Mouse (Mus musculus) testis, postnatal 14 days (tissue): ENCODE results near the gene Hoxa10.
A peak's percentile ranks its signal among the peaks of the same experiment; 100 is the strongest.

Experiments used
- DNase-seq: peaks from one replicate; pipeline ENCODE4 v3.0.0; 2021; ENCODE audit warnings: low spot score

Hoxa10 gene

GRCm38 (mm10) chr6:52240389-52241000 lies at the start of gene Hoxa10:
TSS of gene Hoxa10 (minus strand) at chr6:52240854.
- DNase-seq, result peak; percentile 78

- DNase-seq, result no peak
Observed at GRCm38 (mm10) chr6:52290186-52290585, 49.5 kb upstream of the Hoxa10 start.

- DNase-seq, result no peak
Observed at GRCm38 (mm10) chr6:52283896-52284295, 43.2 kb upstream of the Hoxa10 start.

DNA sequence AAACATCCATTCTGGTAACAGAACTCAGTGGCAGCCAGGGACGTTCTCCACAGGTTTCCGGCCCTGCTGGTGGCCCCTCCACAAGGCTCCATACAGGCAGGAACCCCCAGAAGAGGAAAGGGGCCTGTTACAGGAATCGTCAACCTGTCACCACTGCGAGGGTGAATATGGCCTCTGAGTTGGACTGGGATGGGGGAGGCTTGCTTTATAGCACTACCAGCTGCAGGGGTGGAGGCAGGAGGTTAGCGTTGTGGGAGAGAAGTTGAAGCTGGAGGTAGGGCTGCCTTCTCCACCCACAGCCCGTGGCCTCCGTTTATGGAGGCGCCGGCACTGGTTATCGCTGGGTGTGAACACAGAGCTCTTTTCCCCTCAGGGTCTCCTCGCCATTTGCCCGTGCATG lies 40.4 kb upstream of the Hoxa10 start:
- no peak for DNase-seq

DNA sequence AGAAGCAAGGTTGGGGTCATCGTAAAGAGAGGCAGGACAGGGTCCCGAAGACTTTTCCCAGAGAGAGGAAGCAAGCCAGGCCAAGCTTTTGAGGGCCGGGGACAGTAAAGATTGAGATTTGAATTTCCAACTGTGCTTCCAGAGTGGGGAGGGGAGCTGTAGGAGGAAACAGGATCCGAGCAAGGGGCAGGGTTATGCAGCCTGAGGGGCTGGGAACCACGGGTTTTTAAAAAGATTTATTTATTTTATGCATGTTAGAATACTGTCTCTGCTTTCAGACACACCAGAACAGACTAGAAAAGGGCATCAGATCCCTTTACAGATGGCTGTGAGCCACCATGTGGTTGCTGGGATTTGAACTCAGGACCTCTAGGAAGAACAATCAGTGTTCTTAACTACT lies 36.3 kb upstream of the Hoxa10 start:
- DNase-seq, result no peak

DNA sequence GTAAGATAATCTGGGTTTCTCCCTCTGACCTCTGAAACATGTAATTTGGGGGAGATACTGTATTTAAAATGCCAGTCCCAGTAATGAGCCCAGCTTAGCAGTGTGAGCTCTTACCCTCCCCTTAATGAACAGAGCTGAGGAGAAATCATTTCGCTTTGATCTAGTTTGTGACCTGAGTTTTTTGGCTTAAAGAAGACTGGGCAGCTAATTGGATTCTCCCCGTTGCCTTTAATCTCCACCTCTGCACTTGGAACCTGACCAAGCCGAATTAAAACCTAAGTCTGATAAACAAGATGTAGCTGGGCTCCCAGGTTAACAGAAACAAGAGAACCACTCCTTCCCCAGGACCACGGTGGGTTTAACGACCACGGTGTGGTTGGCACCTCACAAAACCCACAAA lies 35.7 kb upstream of the Hoxa10 start:
- no peak for DNase-seq

GRCm38 (mm10) chr6:52275563-52276280 lies 35.1 kb upstream of the Hoxa10 start:
- no peak for DNase-seq

DNA sequence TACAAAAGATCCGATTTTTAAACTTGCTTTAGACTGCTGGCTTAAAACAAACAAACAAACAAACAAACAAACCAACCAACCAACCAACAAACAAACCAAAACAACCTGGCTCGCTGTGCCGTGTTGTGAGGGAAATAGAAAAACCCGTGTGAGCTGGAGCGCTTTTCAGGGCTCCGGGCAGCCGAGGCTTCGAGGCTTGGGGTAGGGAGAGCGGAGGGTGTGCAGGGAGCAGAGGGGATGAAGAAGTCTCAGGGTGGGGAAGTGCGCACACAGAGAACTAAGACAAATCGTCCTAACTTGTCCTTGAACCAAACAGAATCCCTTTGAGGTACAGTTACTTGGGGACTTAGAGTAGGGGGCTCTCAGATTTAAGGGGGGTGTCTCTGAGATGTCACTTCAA lies 33.9 kb upstream of the Hoxa10 start:
- DNase-seq, result no peak

DNA sequence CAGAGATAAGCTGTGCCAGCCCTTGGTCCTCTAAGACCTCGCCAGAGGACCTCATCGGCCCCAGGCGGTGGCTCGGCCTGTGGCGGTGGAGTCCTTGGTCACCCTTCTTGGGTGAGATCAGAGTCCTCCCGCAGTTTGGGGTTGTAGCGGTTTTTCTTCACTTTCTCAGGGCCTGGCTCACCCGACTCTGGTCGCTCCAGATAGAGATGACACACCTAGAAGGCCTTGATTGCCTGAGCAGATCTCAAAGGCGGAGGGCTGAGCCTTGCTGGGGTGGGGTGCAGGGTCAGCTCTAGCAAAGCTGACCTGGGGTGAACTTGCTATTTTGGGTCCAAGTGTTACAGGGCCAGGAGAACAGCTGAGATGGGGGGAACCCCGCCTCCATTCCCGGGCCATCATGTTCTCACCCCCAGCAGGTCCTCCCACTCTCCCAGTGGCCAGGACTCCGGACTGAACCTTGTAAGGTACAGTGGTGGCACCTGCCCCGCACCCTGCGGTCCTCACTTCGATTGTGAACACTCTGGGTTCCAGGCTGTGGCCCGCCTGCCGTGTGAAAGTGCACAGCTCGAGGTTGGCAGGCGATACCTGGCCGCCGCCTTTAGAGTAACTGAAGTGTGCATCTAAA lies 33.1 kb upstream of the Hoxa10 start:
- DNase-seq, result no peak

- no peak for DNase-seq
Observed at GRCm38 (mm10) chr6:52272766-52273655, 32.4 kb upstream of the Hoxa10 start.

DNA sequence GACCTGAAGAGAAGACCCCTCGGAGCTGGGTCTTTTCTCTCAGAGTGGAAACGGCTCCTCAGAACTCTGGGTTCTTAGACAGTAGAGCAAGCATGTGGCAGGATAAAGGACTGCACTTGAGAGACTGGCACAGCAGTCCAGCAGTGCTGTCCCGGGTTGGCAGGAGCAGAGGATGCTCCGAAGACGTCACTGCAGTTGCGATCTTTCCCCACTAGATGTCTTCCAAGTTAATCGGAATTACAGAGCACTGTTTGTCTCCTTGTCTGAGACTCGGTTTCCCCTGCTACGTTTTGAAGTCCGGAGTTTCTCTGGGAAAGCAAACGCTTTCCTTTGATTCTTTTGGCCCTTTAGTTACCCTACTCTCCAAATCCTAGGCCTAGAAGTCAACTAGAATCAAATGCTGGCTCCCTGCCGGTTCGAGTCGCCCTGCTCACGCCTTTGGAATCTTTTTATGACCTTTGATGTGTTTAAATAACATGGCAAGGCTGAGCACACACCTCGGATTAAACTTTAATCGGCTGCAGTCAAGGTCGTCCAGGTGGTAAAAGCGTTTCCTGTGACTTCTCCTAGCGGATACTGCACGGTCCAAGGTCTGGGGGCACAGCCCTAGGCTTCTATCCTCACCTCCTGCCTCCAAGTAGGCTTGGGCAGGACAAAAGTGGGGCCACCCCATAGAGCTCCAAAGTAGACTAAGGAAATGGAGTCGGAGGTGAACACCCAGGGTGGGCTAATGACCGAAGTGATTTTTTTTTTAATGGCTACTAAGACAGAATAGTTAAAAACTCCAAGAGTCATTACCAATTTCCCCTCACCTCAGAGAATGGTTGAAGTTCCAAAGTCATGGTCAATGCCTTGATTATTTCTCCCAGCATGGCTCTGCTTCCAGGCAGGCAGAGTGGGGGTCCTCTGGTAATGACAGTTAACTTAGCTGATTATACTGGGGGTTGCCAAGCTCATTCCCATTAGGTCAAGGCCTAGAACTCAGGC lies 30.1 kb upstream of the Hoxa10 start:
- no peak for DNase-seq

DNA sequence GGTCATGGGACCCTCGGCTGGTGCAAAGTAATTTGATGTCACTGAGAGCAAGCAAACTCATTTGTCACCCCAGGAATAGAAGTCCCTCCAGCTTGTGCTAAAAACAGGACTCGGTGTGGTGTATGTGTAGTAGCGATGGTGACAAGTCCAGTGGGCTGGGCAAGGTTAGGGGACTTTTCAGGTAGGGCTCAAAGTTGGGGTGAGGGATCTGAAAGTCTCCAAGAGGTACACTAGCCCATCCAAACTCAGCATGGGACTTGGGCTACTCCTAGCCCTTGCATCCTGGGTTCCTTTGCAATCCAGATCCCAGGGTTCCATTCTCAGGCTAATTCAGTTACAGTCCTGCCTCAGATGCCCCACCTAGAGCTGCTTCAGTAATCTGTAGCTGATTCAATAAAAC lies 28.1 kb upstream of the Hoxa10 start:
- no peak for DNase-seq

DNA sequence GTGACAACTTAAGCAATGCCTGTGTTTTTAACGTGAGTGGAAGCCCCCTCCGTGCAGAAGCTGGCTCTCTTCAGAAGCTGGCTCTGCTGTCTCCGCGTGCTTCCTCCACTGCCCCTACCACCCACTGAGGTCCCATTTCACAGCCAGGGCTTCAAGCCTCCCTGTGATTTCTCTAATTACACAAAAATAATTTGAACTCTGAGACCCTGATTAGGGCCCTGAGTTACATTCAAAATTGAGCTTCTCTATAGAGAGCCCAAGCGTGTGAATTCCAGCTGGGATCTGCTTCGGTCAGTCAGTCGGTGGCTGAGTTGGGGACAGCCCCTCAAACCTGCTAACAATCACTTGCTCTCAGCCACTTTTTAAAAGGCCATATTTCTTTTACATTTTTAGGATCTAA lies 27.7 kb upstream of the Hoxa10 start:
- no peak for DNase-seq

GRCm38 (mm10) chr6:52267691-52268090 lies 27.0 kb upstream of the Hoxa10 start:
- DNase-seq, result no peak

DNA sequence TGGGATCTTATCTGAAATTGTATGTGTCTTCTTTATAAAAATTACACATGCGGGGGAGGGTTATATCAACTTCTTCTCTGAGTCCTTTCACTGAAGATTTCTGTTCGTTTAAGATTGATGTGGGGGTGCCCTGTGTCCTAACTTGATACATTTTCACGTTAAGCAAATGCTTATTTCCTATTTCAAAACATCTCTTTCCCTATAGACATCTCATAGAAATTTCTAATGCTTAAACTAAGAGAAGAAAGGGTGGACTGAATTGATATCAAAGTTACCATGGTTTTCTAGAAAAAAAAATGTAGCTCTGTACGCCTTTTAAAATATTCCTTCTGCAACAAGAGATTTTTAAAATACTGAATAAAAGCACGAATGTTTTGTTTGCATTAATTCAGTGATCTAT lies 26.6 kb upstream of the Hoxa10 start:
- no peak for DNase-seq

DNA sequence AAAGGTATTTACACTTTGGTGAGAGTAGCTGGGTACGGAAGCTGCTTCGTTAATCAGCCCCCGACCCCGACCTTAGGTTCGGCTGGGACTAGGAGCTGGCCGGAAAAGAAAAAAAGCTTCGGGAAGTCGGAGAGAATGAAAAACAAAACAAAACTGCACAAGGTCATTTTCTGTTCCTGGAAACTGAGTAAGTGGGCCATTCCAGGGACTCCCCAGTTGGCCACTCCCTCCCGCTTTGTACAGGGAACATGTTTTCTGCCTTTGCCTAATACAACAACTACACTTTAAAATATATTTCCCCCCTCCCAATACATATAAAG lies 26.0 kb upstream of the Hoxa10 start:
- no peak for DNase-seq

DNA sequence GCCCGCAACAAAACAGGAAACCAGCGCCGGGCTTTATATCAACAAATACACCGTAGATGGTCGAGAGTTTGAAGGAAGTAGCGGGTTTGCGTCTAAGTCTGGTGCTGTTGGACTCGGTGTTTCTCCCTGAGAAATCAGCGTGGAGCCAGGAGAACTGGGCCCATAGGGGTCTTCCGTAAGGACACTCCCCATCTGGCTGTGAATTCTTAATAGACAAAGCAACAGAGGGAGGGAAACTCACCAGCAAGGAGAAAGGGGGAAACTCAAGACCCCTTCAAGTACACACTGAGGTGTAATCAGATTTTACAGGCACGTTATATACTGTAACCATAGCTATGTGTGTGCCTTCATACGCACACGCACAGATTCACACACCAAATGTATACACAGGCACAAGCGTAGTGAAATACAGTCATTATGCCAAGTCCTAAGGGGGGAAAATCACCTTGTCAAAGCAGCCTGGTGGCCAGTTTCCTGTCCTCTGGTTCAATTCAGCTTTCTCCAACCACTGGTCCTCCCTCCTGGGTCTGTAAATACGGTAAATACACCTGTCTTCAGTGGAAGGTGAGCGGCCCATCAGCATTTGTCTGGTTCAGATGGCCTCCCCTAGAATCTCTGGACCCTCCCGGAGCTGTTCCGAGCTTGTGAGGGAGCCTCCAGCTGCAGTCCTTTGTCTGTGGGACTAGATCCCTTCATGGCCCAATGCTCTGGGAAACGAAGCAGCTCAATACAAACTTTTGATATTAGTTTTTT lies 25.4 kb upstream of the Hoxa10 start:
- DNase-seq, result no peak

- DNase-seq, result no peak
Observed at GRCm38 (mm10) chr6:52265306-52265912, 24.8 kb upstream of the Hoxa10 start.

GRCm38 (mm10) chr6:52264106-52264790 lies 23.6 kb upstream of the Hoxa10 start:
- no peak for DNase-seq

DNA sequence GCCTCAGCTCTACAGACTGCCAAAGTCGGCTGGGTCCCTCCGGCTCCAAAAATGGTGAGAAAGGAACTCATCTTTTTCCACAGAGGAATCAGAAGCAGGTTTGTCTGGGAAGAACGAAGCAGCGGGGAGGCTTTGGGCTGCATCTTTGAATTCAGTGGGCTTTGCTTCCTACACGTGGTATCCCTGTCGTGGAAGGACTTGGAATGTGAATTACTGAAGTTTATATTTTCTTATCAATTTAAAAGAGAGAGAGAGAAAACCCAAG lies 22.6 kb upstream of the Hoxa10 start:
- DNase-seq, result no peak
